Mouse (Mus musculus): ENCODE measurements at regions not wholly inside any gene's neighbourhood (a gene's known extent, or its start where the extent isn't known, plus 50 kb on each side); places are given as distances from the start of the nearest gene placed in this dataset.

GRCm38 (mm10) chr7:70136837-70137236 lies 229.7 kb downstream of the Nr2f2 start:
- Histone ChIP-seq H3K4me3 (no peak overlapping the region), H3K27ac (no peak overlapping the region)
- intact Hi-C loops (cut with DNase I) = no loop called here
- no peak for TF ChIP-seq CTCF (IDR thresholded peaks at IDR 0.05)
- DNase-seq = no peak

- no peak for DNase-seq
- H3K27ac ChIP-seq = no peak overlapping the region
- H3K4me3 ChIP-seq = no peak overlapping the region
- no peak for TF ChIP-seq CTCF (IDR thresholded peaks at IDR 0.05)
- intact Hi-C loops (cut with DNase I) = no loop called here
These were observed 231.1 kb downstream of the Nr2f2 start for GRCm38 (mm10) chr7:70135416-70135815.

GRCm38 (mm10) chr7:70129963-70130362 lies 236.6 kb downstream of the Nr2f2 start:
- intact Hi-C loops (cut with DNase I) = no loop called here
- no peak for DNase-seq
- Histone ChIP-seq H3K27ac (no peak overlapping the region), H3K4me3 (no peak overlapping the region)
- TF ChIP-seq CTCF (IDR thresholded peaks at IDR 0.05) = no peak

GRCm38 (mm10) chr7:70122818-70123217 lies 243.7 kb downstream of the Nr2f2 start:
- H3K4me3 ChIP-seq = no peak overlapping the region
- no peak for TF ChIP-seq CTCF (IDR thresholded peaks at IDR 0.05)
- intact Hi-C loops (cut with DNase I) = no loop called here
- no peak overlapping the region for H3K27ac ChIP-seq
- no peak for DNase-seq

- DNase-seq = no peak
- intact Hi-C loops (cut with DNase I) = loop anchor here (5.0 kb wide), 1 partner anchor 218 kb away; no protein-coding TSS in a partner anchor
- H3K27ac ChIP-seq = no peak overlapping the region
- H3K4me3 ChIP-seq = no peak overlapping the region
- no peak for TF ChIP-seq CTCF (IDR thresholded peaks at IDR 0.05)
These were observed 247.0 kb downstream of the Nr2f2 start for GRCm38 (mm10) chr7:70119517-70119916.

GRCm38 (mm10) chr7:70118971-70119370 lies 247.6 kb downstream of the Nr2f2 start:
- intact Hi-C loops (cut with DNase I) = loop anchor here (5.0 kb wide), 1 partner anchor 218 kb away; no protein-coding TSS in a partner anchor
- no peak for DNase-seq
- TF ChIP-seq CTCF (IDR thresholded peaks at IDR 0.05) = no peak
- Histone ChIP-seq H3K27ac (no peak overlapping the region), H3K4me3 (peak overlapping the region; percentile 62)

GRCm38 (mm10) chr7:70117930-70118922 lies 248.3 kb downstream of the Nr2f2 start:
- intact Hi-C loops (cut with DNase I) = loop anchor here (5.0 kb wide), 1 partner anchor 219 kb away; no protein-coding TSS in a partner anchor
- no peak for DNase-seq
- peak overlapping the region; percentile 62 for H3K4me3 ChIP-seq
- TF ChIP-seq CTCF (IDR thresholded peaks at IDR 0.05) = peak; percentile 37
- no peak overlapping the region for H3K27ac ChIP-seq

GRCm38 (mm10) chr7:70109013-70109412 lies 257.5 kb downstream of the Nr2f2 start:
- no peak for DNase-seq
- Histone ChIP-seq H3K27ac (no peak overlapping the region), H3K4me3 (no peak overlapping the region)
- intact Hi-C loops (cut with DNase I) = no loop called here
- TF ChIP-seq CTCF (IDR thresholded peaks at IDR 0.05) = no peak

- Histone ChIP-seq H3K27ac (no peak overlapping the region), H3K4me3 (no peak overlapping the region)
- intact Hi-C loops (cut with DNase I) = no loop called here
- TF ChIP-seq CTCF (IDR thresholded peaks at IDR 0.05) = no peak
- DNase-seq = no peak
These were observed 261.5 kb downstream of the Nr2f2 start for GRCm38 (mm10) chr7:70105024-70105423.

- intact Hi-C loops (cut with DNase I) = no loop called here
These were observed 262.0 kb downstream of the Nr2f2 start for GRCm38 (mm10) chr7:70104486-70104885.

GRCm38 (mm10) chr7:70103680-70104079 lies 262.9 kb downstream of the Nr2f2 start:
- TF ChIP-seq CTCF (IDR thresholded peaks at IDR 0.05) = no peak
- H3K27ac ChIP-seq = no peak overlapping the region
- intact Hi-C loops (cut with DNase I) = no loop called here
- H3K4me3 ChIP-seq = no peak overlapping the region
- DNase-seq = no peak

More at GRCm38 (mm10) chr7:70104486-70104885, 262.0 kb downstream of the Nr2f2 start:
- no peak overlapping the region for H3K27ac ChIP-seq
- no peak for DNase-seq
- H3K4me3 ChIP-seq = no peak overlapping the region
- no peak for TF ChIP-seq CTCF (IDR thresholded peaks at IDR 0.05)

- Histone ChIP-seq H3K27ac (no peak overlapping the region), H3K4me3 (no peak overlapping the region)
- TF ChIP-seq CTCF (IDR thresholded peaks at IDR 0.05) = no peak
- no peak for DNase-seq
- intact Hi-C loops (cut with DNase I) = no loop called here
These were observed 267.5 kb downstream of the Nr2f2 start for GRCm38 (mm10) chr7:70099001-70099400.
